ENCODE assay signal across 8 mouse cellular contexts in the genomic region with DNA sequence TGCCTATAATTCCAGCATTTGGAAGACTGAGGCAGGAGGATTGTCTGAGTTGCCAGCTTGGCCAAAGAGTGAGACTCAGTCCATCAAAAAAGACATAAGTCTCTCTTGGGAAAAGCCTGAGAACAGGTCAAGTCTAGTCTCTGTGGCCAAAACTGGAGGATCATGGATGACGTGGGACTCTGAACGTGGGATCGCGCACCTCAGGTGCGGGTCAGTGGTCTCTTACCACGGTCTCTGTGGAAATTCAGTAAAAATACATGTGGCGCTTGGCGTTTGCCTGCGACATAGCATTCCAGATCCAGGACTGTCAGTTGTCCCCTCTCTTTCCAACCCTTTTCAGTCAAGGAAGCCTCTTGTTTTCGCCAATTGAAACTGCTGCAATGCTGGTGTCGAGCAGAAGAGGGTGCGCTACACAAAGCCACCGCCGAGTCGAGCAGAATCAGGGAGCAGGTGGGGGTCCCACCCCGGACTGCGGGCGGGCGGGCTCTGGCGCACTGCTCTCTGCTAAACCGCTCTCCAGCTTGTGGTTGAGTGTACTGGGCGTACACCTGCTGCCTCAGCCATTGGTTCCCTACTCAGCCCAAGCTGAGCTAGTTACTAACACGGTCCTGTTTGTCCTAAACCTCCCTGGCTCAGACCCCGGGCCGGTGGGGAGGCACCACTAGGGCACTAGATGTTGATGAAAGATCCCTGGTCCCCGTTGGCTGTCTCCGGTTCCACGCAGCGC. TPM values are rescaled to one million over a fixed set of nuclear protein-coding genes. Genes with fewer than 3 reads are reported as not detected.
A peak's percentile ranks its signal among the peaks of the same experiment; 100 is the strongest.
DNase-seq lines count a peak whose midpoint lies in the region; ATAC-seq and TF ChIP-seq lines count a peak whose summit lies in the region.

No protein-coding gene starts in this region.

- peak overlapping the region; percentile 44 for H3K4me2 ChIP-seq in forebrain, embryonic 15.5 days (replicated peaks)
- peak overlapping the region; percentile 51 for H3K4me2 ChIP-seq in neural tube, embryonic 13.5 days

- H3K4me1 ChIP-seq in forebrain, embryonic 15.5 days: peaks cover 14% of the 10 kb centered on the region
- H3K4me1 ChIP-seq in lung, adult 2 months (ENCODE audit: control insufficient read depth, insufficient read depth, low read length): no peaks in the 10 kb centered on the region
- H3K4me1 ChIP-seq in neural tube, embryonic 13.5 days (replicated peaks): peaks cover 22% of the 10 kb centered on the region; the same call in 1 of the 2 replicates

- 14% methylated on average over 29 of the region's 29 CpGs for WGBS in forebrain, embryonic 15.5 days
- 20% methylated on average over 29 of the region's 29 CpGs for WGBS in lung, adult 2 months
- 17% methylated on average over 29 of the region's 29 CpGs for WGBS in neural tube, embryonic 13.5 days

- peak overlapping the region; percentile 73 for H3K27ac ChIP-seq in forebrain, embryonic 15.5 days (replicated peaks)
- peak overlapping the region; percentile 63 for H3K27ac ChIP-seq in layer of hippocampus, adult 2 months
- peak overlapping the region; percentile 72 for H3K27ac ChIP-seq in neural tube, embryonic 13.5 days (replicated peaks)

- no peaks in the 10 kb centered on the region for H3K27me3 ChIP-seq in forebrain, embryonic 15.5 days
- H3K27me3 ChIP-seq in neural tube, embryonic 13.5 days: no peaks in the 10 kb centered on the region

- peak overlapping the region; percentile 21 for H3K4me3 ChIP-seq in forebrain, embryonic 15.5 days
- peak overlapping the region; percentile 55 for H3K4me3 ChIP-seq in layer of hippocampus, adult 2 months
- peak overlapping the region; percentile 54 for H3K4me3 ChIP-seq in lung, adult 2 months (replicated peaks; ENCODE audit: extremely low read depth, low read depth, low read length)
- H3K4me3 ChIP-seq in neural tube, embryonic 13.5 days: peak overlapping the region; percentile 26

- ATAC-seq in forebrain, embryonic 15.5 days (replicated peaks): peak; percentile 90
- ATAC-seq in neural tube, embryonic 13.5 days (ENCODE audit: low read depth): peak; percentile 87

- intact Hi-C loops in heart, postnatal 36 days (cut with DNase I): no loop called here

- H3K36me3 ChIP-seq in forebrain, embryonic 15.5 days: peaks cover 11% of the 10 kb centered on the region; the same call in 1 of the 2 replicates
- peaks cover 40% of the 10 kb centered on the region for H3K36me3 ChIP-seq in neural tube, embryonic 13.5 days

- TF ChIP-seq POLR2A in lung, adult 2 months (IDR thresholded peaks at IDR 0.05; ENCODE audit: borderline replicate concordance, extremely low read depth, low read depth, low read length): no peak

- DNase-seq in ES-CJ7 (ENCODE audit: low read depth, low spot score): peak; percentile 87
- DNase-seq in cerebellum, adult 11 months: peak; percentile 58
- DNase-seq in heart, postnatal 36 days: peak; percentile 59 to 64
- DNase-seq in layer of hippocampus, adult 2 months (ENCODE audit: low spot score in 2 of 2): peak; percentile 71 to 79
- peak; percentile 40 for DNase-seq in lung, adult 2 months
- peak; percentile 38 to 39 for DNase-seq in urinary bladder, postnatal 36 days (ENCODE audit: low spot score in 2 of 2)

- peak overlapping the region; percentile 39 for H3K9ac ChIP-seq in forebrain, embryonic 15.5 days (replicated peaks)
- peak overlapping the region; percentile 55; the same call in 1 of the 2 replicates for H3K9ac ChIP-seq in neural tube, embryonic 13.5 days

- TF ChIP-seq CTCF in layer of hippocampus, adult 2 months (conservative IDR thresholded peaks at IDR 0.05): peak; percentile 89
- TF ChIP-seq CTCF in lung, adult 2 months (IDR thresholded peaks at IDR 0.05; ENCODE audit: insufficient read depth, low read length): peak; percentile 35; the same call in 1 of the 2 replicates

- H3K9me3 ChIP-seq in forebrain, embryonic 15.5 days: no peaks in the 10 kb centered on the region
- H3K9me3 ChIP-seq in neural tube, embryonic 13.5 days: no peaks in the 10 kb centered on the region

RNA-seq across cellular contexts. Expression of gene Agtrap, which starts 14.1 kb away (rescaled TPM):
- 4.6 and 5.6 TPM in 2 replicates for polyA plus RNA-seq in forebrain, embryonic 15.5 days (2015; fragmentation: Nextera tagmentation; extraction: Ambion mirVana)
- total RNA-seq in heart, postnatal 36 days (2021): 10 to 100 TPM; 45.1 to 49.3 TPM
- 1 to 10 TPM; 7.2 to 9.8 TPM for total RNA-seq in layer of hippocampus, adult 2 months (2021)
- 50.1 and 56.8 TPM in 2 replicates for polyA plus RNA-seq in lung, adult 2 months (2012; rRNA removed)
- 6.5 and 7.3 TPM in 2 replicates for polyA plus RNA-seq in neural tube, embryonic 13.5 days (2015; fragmentation: Nextera tagmentation; extraction: Ambion mirVana)

RNA-seq across cellular contexts. Expression of gene Mad2l2, which starts 28.2 kb away (rescaled TPM):
- polyA plus RNA-seq in forebrain, embryonic 15.5 days (2015; fragmentation: Nextera tagmentation; extraction: Ambion mirVana): 123 and 127 TPM in 2 replicates
- 10 to 100 TPM; 10.6 to 11.9 TPM for total RNA-seq in heart, postnatal 36 days (2021)
- total RNA-seq in layer of hippocampus, adult 2 months (2021): 10 to 100 TPM; 13.8 to 14.5 TPM
- polyA plus RNA-seq in lung, adult 2 months (2012; rRNA removed): 26.9 and 30.8 TPM in 2 replicates
- 98.7 and 116 TPM in 2 replicates for polyA plus RNA-seq in neural tube, embryonic 13.5 days (2015; fragmentation: Nextera tagmentation; extraction: Ambion mirVana)

RNA-seq across cellular contexts. Expression of gene Draxin, which starts 28.5 kb away (rescaled TPM):
- 21.2 TPM in 2 replicates for polyA plus RNA-seq in forebrain, embryonic 15.5 days (2015; fragmentation: Nextera tagmentation; extraction: Ambion mirVana)
- total RNA-seq in heart, postnatal 36 days (2021): under 1 TPM; 0.05 to 0.11 TPM
- total RNA-seq in layer of hippocampus, adult 2 months (2021): 1 to 10 TPM in 1 of 2 experiments, under 1 TPM in 1; 0.83 to 1.0 TPM
- polyA plus RNA-seq in lung, adult 2 months (2012; rRNA removed): 0.15 and 0.59 TPM in 2 replicates
- 14.0 and 14.3 TPM in 2 replicates for polyA plus RNA-seq in neural tube, embryonic 13.5 days (2015; fragmentation: Nextera tagmentation; extraction: Ambion mirVana)

RNA-seq across cellular contexts. Expression of gene Fbxo6, which starts 50.0 kb away (rescaled TPM):
- 15.6 and 18.0 TPM in 2 replicates for polyA plus RNA-seq in forebrain, embryonic 15.5 days (2015; fragmentation: Nextera tagmentation; extraction: Ambion mirVana)
- total RNA-seq in heart, postnatal 36 days (2021): 10 to 100 TPM; 38.9 to 40.3 TPM
- 10 to 100 TPM; 25.4 to 29.8 TPM for total RNA-seq in layer of hippocampus, adult 2 months (2021)
- polyA plus RNA-seq in lung, adult 2 months (2012; rRNA removed): 64.5 and 84.4 TPM in 2 replicates
- 16.4 and 16.6 TPM in 2 replicates for polyA plus RNA-seq in neural tube, embryonic 13.5 days (2015; fragmentation: Nextera tagmentation; extraction: Ambion mirVana)

RNA-seq across cellular contexts. Expression of gene Fbxo44, which starts 58.3 kb away (rescaled TPM):
- 60.7 and 64.6 TPM in 2 replicates for polyA plus RNA-seq in forebrain, embryonic 15.5 days (2015; fragmentation: Nextera tagmentation; extraction: Ambion mirVana)
- 10 to 100 TPM; 18.2 to 18.8 TPM for total RNA-seq in heart, postnatal 36 days (2021)
- 100 to 1,000 TPM; 136 to 141 TPM for total RNA-seq in layer of hippocampus, adult 2 months (2021)
- 13.3 and 21.5 TPM in 2 replicates for polyA plus RNA-seq in lung, adult 2 months (2012; rRNA removed)
- polyA plus RNA-seq in neural tube, embryonic 13.5 days (2015; fragmentation: Nextera tagmentation; extraction: Ambion mirVana): 81.4 and 87.6 TPM in 2 replicates

Comparison
In these comparisons a context has a peak if more than half of its experiments do, and no peak if none do; other contexts are left out.
1. Peak in every context shown above with its lines: DNase-seq, ATAC-seq, H3K4me3 ChIP-seq and H3K27ac ChIP-seq.